In the genomic region with DNA sequence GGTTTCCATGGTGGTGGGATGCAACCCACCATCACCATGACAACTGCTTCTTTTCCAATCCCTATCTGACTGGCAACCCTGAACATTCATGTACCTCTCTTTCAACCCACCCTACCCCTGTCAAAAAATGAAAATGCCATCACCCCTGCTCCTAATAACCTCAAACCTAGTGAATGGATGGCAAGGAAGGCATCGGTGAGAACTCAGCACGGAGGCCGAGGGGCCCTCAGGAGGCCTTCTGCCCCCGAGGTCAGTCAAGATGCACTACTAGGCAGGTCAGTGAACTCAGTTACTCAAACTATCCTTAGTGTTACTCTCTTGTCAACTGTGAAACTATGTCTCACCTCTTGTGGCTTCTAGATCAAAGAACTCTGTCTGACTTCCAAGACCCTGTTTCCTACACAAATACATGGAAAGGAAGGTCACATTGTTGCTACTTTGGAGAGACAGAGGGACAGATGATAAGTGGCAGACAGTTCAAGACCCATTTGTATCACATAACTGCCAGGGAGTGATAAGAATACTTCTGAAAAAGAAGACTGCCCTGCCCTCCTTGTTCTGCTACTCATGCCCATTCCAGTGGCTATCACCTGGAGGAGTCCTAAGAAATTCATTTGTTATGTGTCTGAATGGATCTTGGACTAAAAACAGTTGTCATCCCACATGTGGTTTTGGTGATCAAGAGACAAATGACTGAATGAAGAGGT, we compare ENCODE assay signal across 15 mouse cellular contexts.
"Had no signal": no experiment of that assay in that cellular context is flagged by ENCODE, and none has a peak within 500 bp of the region (broad histone marks: within the 10 kb centered on the region; RNA-seq: fewer than 3 reads in every experiment).

No protein-coding gene starts in this region.

- H3K9me3 ChIP-seq: kidney, embryonic 15.5 days; limb, embryonic 12.5 days; midbrain, embryonic 15.5 days; neural tube, embryonic 13.5 days had no signal

- H3K27ac ChIP-seq: kidney, embryonic 15.5 days; limb, embryonic 12.5 days; midbrain, embryonic 15.5 days had no signal

- H3K36me3 ChIP-seq: kidney, embryonic 15.5 days; limb, embryonic 12.5 days; midbrain, embryonic 15.5 days had no signal

- H3K4me3 ChIP-seq: kidney, embryonic 15.5 days; limb, embryonic 12.5 days; midbrain, embryonic 15.5 days; neural tube, embryonic 13.5 days had no signal

- H3K9ac ChIP-seq: kidney, embryonic 15.5 days; limb, embryonic 12.5 days; midbrain, embryonic 15.5 days; neural tube, embryonic 13.5 days had no signal

- H3K4me2 ChIP-seq: kidney, embryonic 15.5 days; limb, embryonic 12.5 days; midbrain, embryonic 11.5 days; midbrain, embryonic 15.5 days; neural tube, embryonic 13.5 days had no signal

- ATAC-seq: intestine, embryonic 16.5 days; midbrain, embryonic 15.5 days had no signal

- DNase-seq: kidney, adult 2 months; kidney, postnatal 14 days; layer of hippocampus, adult 9-11 months; lung, postnatal 36 days; retina, postnatal 1 day; right cerebral cortex, postnatal 4 days; spleen, adult 18-20 months; thymus, adult 18-20 months; thymus, postnatal 14 days had no signal

- H3K27me3 ChIP-seq: kidney, embryonic 15.5 days; limb, embryonic 12.5 days; midbrain, embryonic 15.5 days; neural tube, embryonic 13.5 days had no signal
